Mouse (Mus musculus) myocyte (in vitro differentiated cells): ENCODE measurements around the gene Hoxb2.

Source experiments
- CEBPB ChIP-seq: IDR thresholded peaks from 2 replicates; pipeline ENCODE4 v1.6.1; 2011; ENCODE audit warnings: mild to moderate bottlenecking, moderate library complexity; ENCODE audit not compliant: poor library complexity, insufficient read depth, severe bottlenecking
- E2F4 ChIP-seq: IDR thresholded peaks from one replicate; pipeline ENCODE4 v1.6.1; 2011; ENCODE audit warnings: mild to moderate bottlenecking, control low read depth, moderate library complexity; ENCODE audit not compliant: insufficient read depth
- MAX ChIP-seq: IDR thresholded peaks from one replicate; pipeline ENCODE4 v1.6.1; 2011; ENCODE audit warnings: low read depth, mild to moderate bottlenecking, control low read depth
- MYOD1 ChIP-seq, 3 experiments: IDR thresholded peaks; one replicate each; pipeline ENCODE4 v1.6.1; 2011; ENCODE audit warnings: control low read depth in 2 of 3, low read depth in 2 of 3, mild to moderate bottlenecking in 2 of 3, moderate library complexity in 1 of 3; ENCODE audit not compliant: insufficient read length in 2 of 3, control insufficient read depth in 1 of 3
- POLR2A ChIP-seq: IDR thresholded peaks from one replicate; pipeline ENCODE4 v1.6.1; 2011; ENCODE audit warnings: low read depth, mild to moderate bottlenecking, control low read depth, moderate library complexity; ENCODE audit not compliant: insufficient read length
- POLR2AphosphoS2 ChIP-seq: IDR thresholded peaks from one replicate; pipeline ENCODE4 v1.6.1; 2011; ENCODE audit warnings: low read depth, control low read depth; ENCODE audit not compliant: insufficient read length
- REST ChIP-seq: IDR thresholded peaks from one replicate; pipeline ENCODE4 v1.6.1; 2011; ENCODE audit warnings: mild to moderate bottlenecking, control low read depth, moderate library complexity; ENCODE audit not compliant: insufficient read depth, insufficient read length
- SRF ChIP-seq: IDR thresholded peaks from one replicate; pipeline ENCODE4 v1.6.1; 2011; ENCODE audit warnings: low read depth; ENCODE audit not compliant: control insufficient read depth, insufficient read length
- TCF3 ChIP-seq: IDR thresholded peaks from one replicate; pipeline ENCODE4 v1.6.1; 2011; ENCODE audit warnings: low read depth, control low read depth; ENCODE audit not compliant: insufficient read length
- USF1 ChIP-seq: IDR thresholded peaks from one replicate; pipeline ENCODE4 v1.6.1; 2011; ENCODE audit warnings: low read depth, mild to moderate bottlenecking, control low read depth, moderate library complexity

- no peak for TF ChIP-seq E2F4
- no peak for TF ChIP-seq MAX
- no peak for TF ChIP-seq USF1
- no peak for TF ChIP-seq POLR2A
- TF ChIP-seq SRF = no peak
- no peak for TF ChIP-seq MYOD1 (IDR thresholded peaks at IDR 0.05; ENCODE audit: control insufficient read depth in 1 of 3, insufficient read length in 2 of 3, low read depth in 2 of 3)
- no peak for TF ChIP-seq CEBPB
- no peak for TF ChIP-seq TCF3
- no peak for TF ChIP-seq REST
- TF ChIP-seq POLR2AphosphoS2 = no peak
Observed at GRCm38 (mm10) chr11:96363807-96364206, 13.5 kb downstream of the Hoxb2 start.
